Mouse (Mus musculus) forebrain, embryonic 14.5 days (tissue): ENCODE measurements at regions not wholly inside any gene's neighbourhood (a gene's known extent, or its start where the extent isn't known, plus 50 kb on each side); places are given as distances from the start of the nearest gene placed in this dataset.
"Not testable (repeated sequence)": the region's sequence is repeated elsewhere in the genome, so short reads cannot be mapped to it uniquely, and the experiment has no call there.

Source experiments
- ATAC-seq: fragments of 200-750 bp; cut with Nextera tagmentation; 2 replicates; pipeline ENCODE4 v1.8.0; 2017; ENCODE audit warnings: mild to moderate bottlenecking, moderate library complexity
- DNase-seq: peaks from one replicate; pipeline ENCODE4 v3.0.0-alpha.2; 2015; ENCODE audit warnings: low spot score
- H3K27ac ChIP-seq: fragments of 300-500 bp; sonication (generic); 2 replicates; pipeline ENCODE4 v1.5.1; 2014; ENCODE audit warnings: low read depth, mild to moderate bottlenecking, control low read depth, low read length, moderate library complexity
- H3K27me3 ChIP-seq: fragments of 300-500 bp; sonication (generic); replicated peaks from 2 replicates; pipeline ENCODE4 v1.6.1; 2014; ENCODE audit warnings: low read length, control low read depth, mixed read lengths; ENCODE audit not compliant: control insufficient read depth, insufficient read depth
- H3K36me3 ChIP-seq: fragments of 300-500 bp; sonication (generic); 2 replicates; pipeline ENCODE4 v1.6.1; 2014; ENCODE audit warnings: low read length, control low read depth; ENCODE audit not compliant: control insufficient read depth, insufficient read depth
- H3K4me1 ChIP-seq: fragments of 300-500 bp; sonication (generic); 2 replicates; pipeline ENCODE4 v1.6.1; 2014; ENCODE audit warnings: antibody characterized with exemption, low read length, control low read depth; ENCODE audit not compliant: control insufficient read depth, insufficient read depth
- H3K4me2 ChIP-seq: fragments of 300-500 bp; sonication (generic); 2 replicates; pipeline ENCODE4 v1.6.1; 2014; ENCODE audit warnings: mild to moderate bottlenecking, control low read depth, low read length
- H3K4me3 ChIP-seq: fragments of 300-500 bp; sonication (generic); 2 replicates; pipeline ENCODE4 v1.5.1; 2014; ENCODE audit warnings: low read depth, low read length, control low read depth
- H3K9ac ChIP-seq: fragments of 300-500 bp; sonication (generic); 2 replicates; pipeline ENCODE4 v1.6.1; 2014; ENCODE audit warnings: mild to moderate bottlenecking, low read length, control low read depth, moderate library complexity
- H3K9me3 ChIP-seq: fragments of 300-500 bp; sonication (generic); replicated peaks from 2 replicates; pipeline ENCODE4 v1.6.1; 2016; ENCODE audit warnings: low read length, control low read depth, mixed read lengths; ENCODE audit not compliant: control insufficient read depth
- WGBS: fragments of 180-500 bp; shearing (Covaris S2); extraction: QIAGEN DNeasy Blood & Tissue Kit; methylation state at CpG from one replicate; pipeline ENCODE4 v1.1.7; 2014; 5-methylcytosine and 5-hydroxymethylcytosine counted together

DNA sequence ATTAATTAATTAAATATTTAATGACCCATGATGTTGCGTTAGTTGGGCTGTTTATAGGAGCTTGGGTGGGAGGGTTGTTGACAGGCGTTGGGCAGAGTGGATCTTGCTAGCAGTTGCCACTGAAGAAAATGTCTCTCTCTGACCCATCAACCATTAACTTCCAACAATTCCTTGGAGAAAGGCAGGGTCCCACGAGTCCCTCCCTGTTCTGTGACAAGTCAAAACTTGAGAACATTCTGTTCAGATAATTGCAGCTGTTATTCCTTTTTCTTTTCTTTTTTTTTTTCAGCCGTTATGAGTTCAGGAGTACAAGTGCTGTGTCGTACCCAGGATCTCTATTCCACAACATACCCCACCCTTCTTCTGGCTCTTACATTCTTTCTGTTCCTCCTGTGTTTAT lies 59.8 kb upstream of the Tnfrsf21 start:
- 69% methylated on average over 5 of the region's 5 CpGs for WGBS
- Histone ChIP-seq H3K9me3 (no peaks in the 10 kb centered on the region), H3K36me3 (no peaks in the 10 kb centered on the region), H3K4me2 (no peak overlapping the region), H3K4me3 (no peak overlapping the region), H3K27ac (no peak overlapping the region), H3K9ac (no peak overlapping the region), H3K4me1 (no peaks in the 10 kb centered on the region), H3K27me3 (no peaks in the 10 kb centered on the region)
- DNase-seq (no peak), ATAC-seq (no peak)

DNA sequence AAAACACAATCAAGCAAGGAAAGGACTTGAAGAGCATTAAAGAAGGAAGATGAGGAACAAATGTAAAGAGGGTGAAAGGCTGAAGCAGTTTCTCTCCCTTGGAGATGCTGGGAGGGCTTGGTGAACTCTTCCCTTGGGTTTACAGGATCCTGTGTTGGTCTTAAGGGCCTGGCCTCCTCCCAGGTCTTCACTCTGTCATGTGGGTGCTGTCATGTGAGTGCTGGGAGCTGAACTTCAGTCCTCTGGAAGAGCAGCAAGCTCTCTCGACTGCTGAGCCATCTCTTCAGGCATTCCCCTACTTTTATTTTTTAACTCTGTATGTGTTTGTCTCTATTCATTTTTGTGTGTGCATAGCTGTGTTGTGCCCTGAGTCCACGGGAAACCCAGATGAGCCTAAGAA lies 61.6 kb upstream of the Tnfrsf21 start:
- no peak overlapping the region for H3K4me2 ChIP-seq
- no peaks in the 10 kb centered on the region for H3K36me3 ChIP-seq
- ATAC-seq (no peak), DNase-seq (no peak)
- no peak overlapping the region for H3K4me3 ChIP-seq
- no peaks in the 10 kb centered on the region for H3K4me1 ChIP-seq
- H3K9ac ChIP-seq = no peak overlapping the region
- 61% methylated on average over 2 of the region's 2 CpGs for WGBS
- H3K27me3 ChIP-seq = no peaks in the 10 kb centered on the region
- H3K27ac ChIP-seq = no peak overlapping the region
- no peaks in the 10 kb centered on the region for H3K9me3 ChIP-seq

DNA sequence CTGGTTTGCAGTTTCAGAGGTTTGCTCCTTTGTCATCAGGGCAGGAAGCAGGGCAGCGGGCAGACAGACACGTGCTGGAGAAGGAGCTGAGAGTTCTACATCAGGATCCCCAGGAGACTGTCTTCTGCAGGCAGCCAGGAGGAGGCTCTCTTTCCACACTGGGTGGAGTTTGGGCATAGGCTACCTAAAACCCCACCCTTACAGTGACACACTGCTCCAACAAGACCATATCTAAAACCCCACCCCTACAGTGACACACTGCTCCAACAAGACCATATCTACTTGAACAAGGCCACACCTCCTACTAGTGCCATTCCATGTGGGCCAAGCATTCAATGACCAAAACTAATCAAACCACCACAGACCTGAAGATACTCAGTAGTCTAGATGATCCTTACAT lies 68.0 kb upstream of the Cd2ap start:
- Histone ChIP-seq H3K36me3 (no peaks in the 10 kb centered on the region), H3K27me3 (no peaks in the 10 kb centered on the region), H3K4me2 (no peak overlapping the region), H3K4me3 (no peak overlapping the region), H3K4me1 (no peaks in the 10 kb centered on the region), H3K27ac (no peak overlapping the region), H3K9me3 (no peaks in the 10 kb centered on the region), H3K9ac (no peak overlapping the region)
- 81% methylated on average over 2 of the region's 2 CpGs for WGBS
- ATAC-seq = no peak
- DNase-seq = no peak

DNA sequence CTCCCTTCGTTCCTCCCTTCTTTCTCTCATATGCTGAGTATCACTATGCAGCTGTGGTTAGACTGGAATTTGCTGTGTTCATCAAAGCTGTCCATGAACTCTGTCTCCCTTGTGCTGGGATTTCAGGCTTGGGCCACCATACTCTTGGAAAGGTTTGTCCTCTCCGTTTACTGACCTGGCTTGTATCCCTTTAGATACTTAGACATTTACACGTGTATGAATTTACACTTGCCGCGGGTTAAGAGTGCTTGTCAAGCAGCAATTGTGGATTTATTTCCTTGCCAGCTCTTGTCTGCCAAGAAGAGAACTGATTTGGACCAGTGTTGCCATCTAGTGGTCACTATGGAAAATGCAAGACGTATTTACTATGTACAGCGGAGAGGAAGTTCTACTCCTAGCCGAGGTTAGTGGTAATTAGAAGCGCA lies 66.8 kb upstream of the Cd2ap start:
- no peaks in the 10 kb centered on the region for H3K9me3 ChIP-seq
- H3K36me3 ChIP-seq = no peaks in the 10 kb centered on the region
- WGBS = 12% methylated on average over 9 of the region's 9 CpGs
- DNase-seq (peak; percentile 92), ATAC-seq (peak; percentile 89)
- no peaks in the 10 kb centered on the region for H3K27me3 ChIP-seq
- 0 out of 2 replicates have a peak overlapping the region, but pooled peaks have one; percentile 8 for H3K4me2 ChIP-seq
- no peak overlapping the region for H3K9ac ChIP-seq
- H3K27ac ChIP-seq = no peak overlapping the region
- H3K4me3 ChIP-seq = no peak overlapping the region
- H3K4me1 ChIP-seq = no peaks in the 10 kb centered on the region

DNA sequence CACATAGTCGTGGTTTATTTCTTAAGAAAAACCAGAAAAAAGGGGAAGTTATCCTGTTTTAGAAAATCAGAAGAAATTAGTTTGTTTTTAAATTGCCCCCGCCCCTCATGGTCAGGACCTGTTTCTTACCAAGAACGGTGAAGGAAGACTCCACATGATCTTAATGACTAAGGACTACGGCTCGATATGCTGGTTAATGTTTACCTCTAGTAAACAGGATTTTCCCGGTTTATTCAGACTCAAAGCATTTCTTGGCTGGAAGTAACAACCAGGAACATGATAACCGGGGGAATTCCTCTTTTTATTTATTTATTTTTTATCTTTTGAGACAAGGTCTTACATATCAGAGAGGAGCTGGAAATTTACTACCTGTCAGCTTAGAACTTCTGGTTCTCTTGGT lies 63.0 kb upstream of the Cd2ap start:
- Histone ChIP-seq H3K36me3 (no peaks in the 10 kb centered on the region), H3K4me3 (no peak overlapping the region), H3K27me3 (no peaks in the 10 kb centered on the region), H3K4me1 (no peaks in the 10 kb centered on the region), H3K4me2 (no peak overlapping the region), H3K9me3 (no peaks in the 10 kb centered on the region), H3K9ac (no peak overlapping the region), H3K27ac (no peak overlapping the region)
- DNase-seq (no peak), ATAC-seq (no peak)
- WGBS = 90% methylated on average over 7 of the region's 7 CpGs

DNA sequence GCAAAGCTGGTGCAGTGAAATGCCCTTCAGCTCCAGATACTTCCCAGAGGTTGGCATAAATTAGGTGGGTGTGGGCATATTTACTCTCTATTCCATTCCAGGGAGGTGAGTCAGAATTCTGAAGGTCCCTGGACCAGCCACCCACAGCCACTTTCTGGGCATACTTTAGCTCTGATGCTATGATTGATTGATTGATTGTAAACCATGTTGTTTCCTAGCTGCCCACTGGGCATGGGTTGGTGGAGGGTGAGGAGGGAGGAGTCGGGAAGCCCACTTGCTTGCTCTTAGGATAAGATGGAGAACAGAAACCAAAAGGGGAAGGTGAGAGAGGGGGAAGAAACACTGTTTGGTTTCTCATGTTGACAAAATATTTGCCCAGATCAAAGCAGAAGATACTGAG lies 62.1 kb upstream of the Cd2ap start:
- H3K36me3 ChIP-seq = no peaks in the 10 kb centered on the region
- H3K4me3 ChIP-seq = no peak overlapping the region
- H3K9ac ChIP-seq = no peak overlapping the region
- no peak overlapping the region for H3K4me2 ChIP-seq
- H3K4me1 ChIP-seq = no peaks in the 10 kb centered on the region
- 79% methylated on average over 1 of the region's 1 CpGs for WGBS
- no peaks in the 10 kb centered on the region for H3K27me3 ChIP-seq
- no peak for ATAC-seq
- no peak overlapping the region for H3K27ac ChIP-seq
- no peak for DNase-seq
- H3K9me3 ChIP-seq = no peaks in the 10 kb centered on the region

DNA sequence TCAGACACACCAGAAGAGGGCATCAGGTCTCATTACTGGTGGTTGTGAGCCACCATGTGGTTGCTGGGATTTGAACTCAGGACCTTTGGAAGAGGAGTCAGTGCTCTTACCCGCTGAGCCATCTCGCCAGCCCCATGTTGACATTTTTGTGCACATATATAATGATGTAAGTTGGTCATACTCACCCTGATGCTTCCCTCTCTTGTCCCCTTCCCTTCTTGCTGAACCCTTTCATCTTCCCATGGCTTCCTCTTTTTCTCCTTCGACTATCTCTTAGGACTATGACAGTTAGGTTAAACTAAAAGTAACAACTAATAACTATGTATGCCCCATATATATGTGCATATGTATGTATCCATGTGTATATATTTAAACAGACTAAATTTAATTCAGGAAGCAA lies 61.0 kb upstream of the Cd2ap start:
- not testable (repeated sequence) for H3K27me3 ChIP-seq, H3K9me3 ChIP-seq, ATAC-seq, H3K4me3 ChIP-seq, H3K4me1 ChIP-seq, H3K27ac ChIP-seq, DNase-seq, H3K4me2 ChIP-seq, H3K36me3 ChIP-seq, H3K9ac ChIP-seq
- 86% methylated on average over 3 of the region's 3 CpGs for WGBS

DNA sequence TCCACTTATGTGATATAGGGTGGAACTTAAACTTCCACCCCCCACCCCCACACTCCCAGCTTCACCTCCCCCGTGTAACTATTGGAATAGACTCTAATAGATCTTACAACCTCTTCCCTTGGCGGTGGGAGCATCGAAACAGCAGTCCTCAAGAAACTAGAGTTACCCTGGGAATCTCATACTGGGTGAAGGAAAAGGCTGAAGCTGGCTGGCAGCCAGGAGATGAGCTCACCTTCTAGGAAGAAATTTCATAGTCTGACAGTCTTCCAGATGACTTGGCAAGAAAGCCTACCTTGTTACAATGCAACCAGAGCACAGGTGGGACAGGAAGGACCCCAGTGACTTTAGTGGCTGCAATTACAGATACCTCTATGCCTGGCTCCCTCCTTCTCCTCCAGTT lies 57.6 kb upstream of the Cd2ap start:
- no peak overlapping the region for H3K9ac ChIP-seq
- H3K4me3 ChIP-seq = no peak overlapping the region
- no peaks in the 10 kb centered on the region for H3K36me3 ChIP-seq
- H3K4me2 ChIP-seq = no peak overlapping the region
- no peaks in the 10 kb centered on the region for H3K27me3 ChIP-seq
- H3K9me3 ChIP-seq = no peaks in the 10 kb centered on the region
- 62% methylated on average over 3 of the region's 3 CpGs for WGBS
- H3K4me1 ChIP-seq = no peaks in the 10 kb centered on the region
- ATAC-seq (no peak), DNase-seq (peak; percentile 16)
- no peak overlapping the region for H3K27ac ChIP-seq

DNA sequence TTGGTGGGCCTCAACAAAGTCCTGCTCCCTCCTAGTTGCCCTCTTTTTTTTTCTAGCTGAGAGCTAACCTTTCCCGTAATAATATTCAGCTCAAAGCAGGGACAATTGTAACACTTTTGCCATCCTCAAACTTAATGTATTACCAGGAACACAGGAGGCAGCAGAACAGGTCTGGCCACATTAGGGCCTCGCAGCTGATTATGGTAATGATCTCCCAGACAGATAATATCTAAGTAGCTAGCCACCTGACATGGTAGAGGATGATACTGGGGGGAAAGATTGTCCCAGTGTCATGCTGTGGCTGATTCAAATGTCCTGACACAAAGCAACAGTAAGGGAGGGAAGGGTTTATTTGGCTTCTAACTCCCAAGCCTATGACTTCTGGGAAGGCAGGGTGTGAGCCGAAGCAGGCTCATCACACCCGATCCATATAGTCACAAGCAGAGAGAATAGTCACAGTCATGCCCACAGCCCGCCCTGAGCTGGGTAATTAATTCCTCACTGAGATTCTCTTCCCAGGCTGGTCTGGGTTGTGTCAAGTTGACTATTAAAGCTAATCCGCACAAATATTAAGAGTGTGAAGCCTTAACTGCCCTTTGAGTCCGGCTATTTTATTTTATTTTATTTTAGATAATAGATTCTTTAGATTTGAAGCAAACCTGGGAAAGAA lies 57.0 kb upstream of the Cd2ap start:
- no peak for DNase-seq
- Histone ChIP-seq H3K36me3 (no peaks in the 10 kb centered on the region), H3K9ac (no peak overlapping the region), H3K4me3 (no peak overlapping the region), H3K27ac (no peak overlapping the region), H3K4me2 (no peak overlapping the region), H3K27me3 (no peaks in the 10 kb centered on the region), H3K9me3 (no peaks in the 10 kb centered on the region), H3K4me1 (no peaks in the 10 kb centered on the region)
- WGBS = 76% methylated on average over 7 of the region's 7 CpGs
- no peak for ATAC-seq
